Mouse (Mus musculus) kidney, postnatal 0 days (tissue): ENCODE data around the gene Cdkn2d. TPM values are rescaled to one million over a fixed set of nuclear protein-coding genes. Genes with fewer than 3 reads are reported as not detected.

Experiments
- ATAC-seq: fragments of 200-750 bp; cut with Nextera tagmentation; replicated peaks from 2 replicates; pipeline ENCODE4 v1.8.0; 2017; ENCODE audit warnings: low read depth, moderate number of reproducible peaks, moderate TSS enrichment, moderate library complexity; ENCODE audit not compliant: low FRiP score
- DNase-seq: peaks from one replicate; pipeline ENCODE4 v3.0.0-alpha.2; 2016; ENCODE audit warnings: low spot score
- H3K27ac ChIP-seq: fragments of 300-500 bp; sonication (generic); 2 replicates; pipeline ENCODE4 v1.5.1; 2014; ENCODE audit warnings: mild to moderate bottlenecking
- H3K27me3 ChIP-seq: fragments of 300-500 bp; sonication (generic); 2 replicates; pipeline ENCODE4 v1.6.1; 2014; ENCODE audit warnings: low read length, mixed read lengths; ENCODE audit not compliant: insufficient read depth
- H3K36me3 ChIP-seq: fragments of 300-500 bp; sonication (generic); 2 replicates; pipeline ENCODE4 v1.6.1; 2014; ENCODE audit warnings: low read length, mixed read lengths; ENCODE audit not compliant: insufficient read depth
- H3K4me1 ChIP-seq: fragments of 300-500 bp; sonication (generic); replicated peaks from 2 replicates; pipeline ENCODE4 v1.6.1; 2014; ENCODE audit warnings: antibody characterized with exemption, low read length, mixed read lengths; ENCODE audit not compliant: insufficient read depth
- H3K4me2 ChIP-seq: fragments of 300-500 bp; sonication (generic); 2 replicates; pipeline ENCODE4 v1.6.1; 2014; ENCODE audit warnings: mild to moderate bottlenecking, low read length, moderate library complexity, mixed read lengths
- H3K4me3 ChIP-seq: fragments of 300-500 bp; sonication (generic); replicated peaks from 2 replicates; pipeline ENCODE4 v1.5.1; 2014; ENCODE audit warnings: low read depth, low read length
- H3K9ac ChIP-seq: fragments of 300-500 bp; sonication (generic); 2 replicates; pipeline ENCODE4 v1.6.1; 2014; ENCODE audit warnings: low read depth, low read length
- H3K9me3 ChIP-seq: fragments of 300-500 bp; sonication (generic); replicated peaks from 2 replicates; pipeline ENCODE4 v1.6.1; 2016; ENCODE audit warnings: low read length, inconsistent platforms, mixed read lengths
- CTCF ChIP-seq: IDR thresholded peaks from 2 replicates; pipeline ENCODE4 v1.5.1; 2016; ENCODE audit warnings: antibody characterized with exemption, low read depth, mild to moderate bottlenecking, moderate library complexity
- WGBS: fragments of 180-500 bp; shearing (Covaris S2); extraction: QIAGEN DNeasy Blood & Tissue Kit; methylation state at CpG from one replicate; pipeline ENCODE4 v1.1.7; 2014; 5-methylcytosine and 5-hydroxymethylcytosine counted together
- polyA plus RNA-seq: library from polyadenylated mRNA; unstranded; fragments of >200 nt; fragmentation: Nextera tagmentation; extraction: Ambion mirVana; gene quantifications from 2 replicates; pipeline ENCODE4 v1.2.1, GENCODE M21; 2015

The Cdkn2d gene
- 31.4 and 37.8 TPM in 2 replicates for polyA plus RNA-seq

DNA sequence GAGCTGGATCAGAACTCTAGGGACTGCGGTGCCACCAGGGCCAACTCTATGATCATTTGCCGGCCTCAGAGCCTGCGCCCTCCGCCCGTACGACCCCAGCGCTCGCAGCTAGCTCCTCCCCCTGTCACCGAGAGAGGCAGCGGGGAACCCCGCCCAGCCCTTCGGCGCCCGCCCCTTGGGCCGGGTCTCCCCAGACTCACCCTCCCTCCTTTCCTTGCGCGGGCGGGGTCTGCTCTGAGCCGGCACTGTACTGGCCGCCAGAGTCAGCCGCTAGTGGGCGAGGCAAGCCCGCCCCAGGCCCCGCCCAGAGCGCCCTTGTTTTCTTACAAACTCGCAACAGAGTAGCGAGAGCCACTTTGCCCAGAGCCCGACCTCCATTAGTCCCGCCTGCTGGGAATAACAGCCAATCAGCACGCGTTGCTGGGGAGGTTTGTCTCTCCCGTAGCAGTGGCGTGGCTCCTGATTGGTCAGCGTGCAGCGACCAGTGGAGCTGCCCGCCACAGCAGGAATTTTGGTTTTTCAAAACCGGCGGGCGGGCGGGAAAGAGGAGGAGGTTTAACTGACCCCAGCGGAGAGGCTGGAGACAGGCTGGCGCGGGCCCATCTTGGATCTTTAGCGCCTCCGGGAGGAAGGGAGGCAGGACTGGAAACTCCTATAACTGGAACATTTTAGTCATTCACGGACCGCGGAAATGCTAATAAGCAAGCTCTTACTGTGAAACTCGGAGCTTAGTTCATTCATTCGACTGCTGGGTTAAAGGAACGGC, at the start of gene Cdkn2d:
Gene Cdkn2d, minus strand, starts transcription at position 386 of the 766 bp plus-strand sequence.
- under 1% methylated on average over 42 of the region's 51 CpGs for WGBS
- Histone ChIP-seq H3K9me3 (no peaks in the 10 kb centered on the region), H3K4me2 (peak within 1 kb of the TSS; percentile 52), H3K36me3 (no peaks in the 10 kb centered on the region), H3K27me3 (no peaks in the 10 kb centered on the region), H3K4me3 (peak within 1 kb of the TSS; percentile 48), H3K27ac (peak within 1 kb of the TSS; percentile 73), H3K9ac (peak within 1 kb of the TSS; percentile 46), H3K4me1 (peaks cover 22% of the 10 kb centered on the region)
- TF ChIP-seq CTCF, result peak; percentile 57
- ATAC-seq, result peak; percentile 97
- peak; percentile 100 for DNase-seq

DNA sequence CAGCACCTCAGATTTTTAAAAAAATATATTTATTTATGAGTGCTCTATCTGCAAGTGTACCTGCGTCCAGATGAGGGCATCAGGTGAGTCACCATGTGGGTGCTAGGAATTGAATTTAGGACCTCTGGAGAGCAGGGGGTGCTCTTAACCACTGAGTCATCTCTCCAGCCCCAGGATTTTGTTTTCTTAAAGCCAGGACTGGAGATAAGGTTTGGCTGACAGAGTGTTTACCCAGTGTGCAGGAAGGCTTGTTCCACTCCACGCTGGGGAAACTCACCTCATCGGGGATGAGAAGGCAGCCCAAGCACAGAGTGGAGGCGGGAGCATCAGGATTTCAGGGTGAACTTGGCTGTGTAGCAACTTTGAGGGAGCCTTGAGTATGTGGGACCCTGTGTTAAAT, 49.2 kb upstream of the Cdkn2d start:
- Histone ChIP-seq H3K27ac (no peak overlapping the region), H3K4me2 (no peak overlapping the region), H3K9me3 (no peaks in the 10 kb centered on the region), H3K4me3 (no peak overlapping the region), H3K36me3 (peaks cover 27% of the 10 kb centered on the region; the same call in 1 of the 2 replicates), H3K4me1 (no peaks in the 10 kb centered on the region), H3K9ac (no peak overlapping the region), H3K27me3 (no peaks in the 10 kb centered on the region)
- ATAC-seq (no peak), DNase-seq (no peak)
- WGBS, result 77% methylated on average over 4 of the region's 4 CpGs
- no peak for TF ChIP-seq CTCF

DNA sequence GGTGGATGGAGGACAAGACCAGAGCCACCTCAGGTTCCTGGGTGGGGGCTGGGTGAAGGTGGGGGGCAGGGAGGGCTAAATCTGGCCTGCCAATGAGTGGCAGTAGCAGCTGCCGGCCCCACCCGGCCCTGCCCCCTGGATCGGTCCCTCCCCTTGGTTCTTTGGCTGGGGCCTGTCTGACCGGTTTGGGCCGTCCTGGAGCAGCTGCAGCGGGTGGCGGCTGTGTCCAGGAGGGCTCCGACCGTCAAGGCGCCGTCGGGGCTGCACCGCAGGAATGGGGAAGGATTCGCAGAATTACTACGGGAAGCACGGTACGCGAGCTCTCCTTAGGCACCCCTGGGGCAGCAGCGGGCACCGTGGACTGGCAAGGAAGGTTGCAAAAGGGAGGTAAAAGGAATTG, 46.4 kb upstream of the Cdkn2d start:
- Histone ChIP-seq H3K9ac (peak overlapping the region; percentile 39), H3K36me3 (0 out of 2 replicates have a peak, but pooled peaks cover 7% of the 10 kb centered on the region), H3K4me2 (peak overlapping the region; percentile 45), H3K27me3 (no peaks in the 10 kb centered on the region), H3K27ac (peak overlapping the region; percentile 48), H3K4me3 (peak overlapping the region; percentile 26), H3K9me3 (no peaks in the 10 kb centered on the region), H3K4me1 (peaks cover 3% of the 10 kb centered on the region; the same call in 1 of the 2 replicates)
- peak; percentile 84 for ATAC-seq
- 24% methylated on average over 20 of the region's 20 CpGs for WGBS
- DNase-seq, result no peak
- no peak for TF ChIP-seq CTCF

DNA sequence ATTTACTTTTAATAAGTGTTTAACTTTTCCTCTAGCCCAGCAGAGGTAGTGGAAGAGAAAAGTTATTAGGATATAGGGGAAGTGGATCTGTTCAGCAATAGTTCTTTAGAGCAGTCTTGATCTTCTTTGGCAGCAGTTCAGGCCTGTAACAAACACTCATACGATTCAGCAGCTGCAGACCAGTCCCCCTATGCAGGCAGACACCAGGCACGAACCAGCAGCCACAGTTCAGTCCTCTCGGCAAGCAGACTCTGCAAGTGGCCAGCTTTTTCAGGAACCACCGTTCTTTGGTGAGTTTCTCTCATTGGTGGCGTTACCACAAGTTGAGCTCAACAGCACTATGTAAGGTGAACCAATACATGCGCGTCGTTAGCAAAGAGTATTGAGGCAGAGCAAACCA, 45.3 kb upstream of the Cdkn2d start:
- no peak overlapping the region for H3K27ac ChIP-seq
- no peaks in the 10 kb centered on the region for H3K36me3 ChIP-seq
- H3K4me2 ChIP-seq, result no peak overlapping the region
- no peak overlapping the region for H3K9ac ChIP-seq
- H3K4me3 ChIP-seq, result no peak overlapping the region
- peaks cover 9% of the 10 kb centered on the region; the same call in 1 of the 2 replicates for H3K4me1 ChIP-seq
- DNase-seq (no peak), ATAC-seq (no peak)
- H3K27me3 ChIP-seq, result no peaks in the 10 kb centered on the region
- TF ChIP-seq CTCF, result no peak
- WGBS, result 80% methylated on average over 8 of the region's 8 CpGs
- no peaks in the 10 kb centered on the region for H3K9me3 ChIP-seq

GRCm38 (mm10) chr9:21335391-21335790, 44.2 kb upstream of the Cdkn2d start:
- no peaks in the 10 kb centered on the region for H3K36me3 ChIP-seq
- H3K4me1 ChIP-seq, result peaks cover 9% of the 10 kb centered on the region; the same call in 1 of the 2 replicates
- no peak overlapping the region for H3K27ac ChIP-seq
- H3K4me3 ChIP-seq, result no peak overlapping the region
- H3K9me3 ChIP-seq, result no peaks in the 10 kb centered on the region
- ATAC-seq (no peak), DNase-seq (no peak)
- H3K9ac ChIP-seq, result no peak overlapping the region
- no peak for TF ChIP-seq CTCF
- 73% methylated on average over 4 of the region's 4 CpGs for WGBS
- H3K4me2 ChIP-seq, result no peak overlapping the region
- no peaks in the 10 kb centered on the region for H3K27me3 ChIP-seq

GRCm38 (mm10) chr9:21334747-21335146, 43.5 kb upstream of the Cdkn2d start:
- Histone ChIP-seq H3K4me3 (no peak overlapping the region), H3K4me1 (peaks cover 9% of the 10 kb centered on the region; the same call in 1 of the 2 replicates), H3K27ac (no peak overlapping the region), H3K9ac (no peak overlapping the region), H3K36me3 (no peaks in the 10 kb centered on the region), H3K4me2 (no peak overlapping the region), H3K27me3 (no peaks in the 10 kb centered on the region), H3K9me3 (no peaks in the 10 kb centered on the region)
- ATAC-seq (no peak), DNase-seq (no peak)
- TF ChIP-seq CTCF, result no peak
